Mouse (Mus musculus) megakaryocyte, embryonic 14.5 days (primary cell): ENCODE measurements around the gene Tppp3. TPM values are rescaled to one million over a fixed set of nuclear protein-coding genes. Genes with fewer than 3 reads are reported as not detected.

ENCODE experiments used
- H3K27me3 ChIP-seq: replicated peaks from 2 replicates; pipeline ENCODE3; 2012; ENCODE audit warnings: inconsistent platforms
- H3K36me3 ChIP-seq: replicated peaks from 2 replicates; pipeline ENCODE3; 2012; ENCODE audit warnings: low read length, inconsistent platforms, mixed read lengths
- H3K4me1 ChIP-seq: 2 replicates; pipeline ENCODE4 v1.6.1; 2012; ENCODE audit warnings: inconsistent platforms
- H3K4me3 ChIP-seq: replicated peaks from 2 replicates; pipeline ENCODE3; 2012; ENCODE audit warnings: moderate library complexity, mild to moderate bottlenecking, inconsistent platforms
- H3K9me3 ChIP-seq: 2 replicates; pipeline ENCODE4 v1.6.1; 2012; ENCODE audit warnings: inconsistent platforms
- FLI1 ChIP-seq: IDR thresholded peaks from 2 replicates; pipeline ENCODE4 v1.6.1; 2012; ENCODE audit warnings: low read length, inconsistent platforms, mixed read lengths
- GATA1 ChIP-seq: IDR thresholded peaks from 3 replicates; pipeline ENCODE4 v1.6.1; 2012; ENCODE audit warnings: mixed read lengths, low read length, inconsistent platforms, borderline replicate concordance
- polyA plus RNA-seq: library from polyadenylated mRNA; stranded (reverse); fragments of >175 nt; gene quantifications from 2 replicates; pipeline ENCODE4 v1.2.3, GENCODE M21; 2012; ENCODE audit warnings: low replicate concordance; ENCODE audit not compliant: insufficient read depth

The Tppp3 gene
- polyA plus RNA-seq, 1 experiment: 2.5 TPM

DNA sequence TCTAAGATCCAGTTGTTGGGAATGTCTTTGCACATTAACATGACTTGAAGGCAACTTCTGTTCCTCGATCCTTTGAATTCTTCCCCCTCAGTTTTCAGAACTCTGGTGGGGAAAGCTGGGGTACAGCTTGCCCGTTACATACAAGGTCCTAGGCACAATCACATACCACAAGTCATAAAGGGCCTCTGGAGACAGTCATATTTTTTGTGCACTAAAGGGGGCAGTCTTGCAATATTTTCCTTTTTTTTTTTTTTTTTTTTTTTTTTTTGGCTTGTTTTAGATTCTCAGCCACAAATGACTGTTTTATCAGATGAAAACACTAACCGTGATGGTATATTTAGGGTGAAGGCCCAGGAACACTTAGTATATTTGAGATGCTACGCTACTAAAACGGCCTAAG is 18.0 kb downstream of the Tppp3 start:
- H3K4me3 ChIP-seq: peak overlapping the region; percentile 9
- TF ChIP-seq FLI1: no peak
- TF ChIP-seq GATA1: no peak
- H3K27me3 ChIP-seq: peaks cover 32% of the 10 kb centered on the region
- no peaks in the 10 kb centered on the region for H3K9me3 ChIP-seq
- no peaks in the 10 kb centered on the region for H3K36me3 ChIP-seq
- H3K4me1 ChIP-seq: peaks cover 28% of the 10 kb centered on the region

GRCm38 (mm10) chr8:105451903-105452603 is 19.3 kb downstream of the Tppp3 start:
- no peak overlapping the region for H3K4me3 ChIP-seq
- H3K4me1 ChIP-seq: peaks cover 30% of the 10 kb centered on the region
- TF ChIP-seq GATA1 (no peak), FLI1 (no peak)
- H3K36me3 ChIP-seq: no peaks in the 10 kb centered on the region
- no peaks in the 10 kb centered on the region for H3K9me3 ChIP-seq
- peaks cover 29% of the 10 kb centered on the region for H3K27me3 ChIP-seq

DNA sequence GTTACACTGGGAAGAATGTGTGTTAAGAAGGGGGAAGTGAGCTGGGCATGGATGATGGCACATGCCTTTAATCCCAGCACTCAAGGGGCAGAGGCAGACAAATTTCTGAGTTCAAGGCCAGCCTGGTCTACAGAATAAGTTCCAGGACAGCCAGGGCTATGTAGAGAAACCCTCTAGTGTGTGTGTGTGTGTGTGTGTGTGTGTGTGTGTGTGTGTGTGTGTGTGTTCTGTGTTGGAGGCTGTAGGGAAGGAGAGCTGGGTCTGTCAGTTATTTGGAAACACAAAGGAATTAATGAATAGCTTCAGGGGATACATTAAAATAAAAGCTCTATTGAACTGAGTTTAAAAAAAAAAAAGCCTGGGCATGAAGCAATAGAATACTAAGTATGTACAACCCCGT is 20.3 kb downstream of the Tppp3 start:
- H3K36me3 ChIP-seq: no peaks in the 10 kb centered on the region
- H3K4me1 ChIP-seq: peaks cover 31% of the 10 kb centered on the region
- no peaks in the 10 kb centered on the region for H3K9me3 ChIP-seq
- H3K27me3 ChIP-seq: peaks cover 29% of the 10 kb centered on the region
- H3K4me3 ChIP-seq: no peak overlapping the region
- TF ChIP-seq FLI1 (no peak), GATA1 (no peak)

DNA sequence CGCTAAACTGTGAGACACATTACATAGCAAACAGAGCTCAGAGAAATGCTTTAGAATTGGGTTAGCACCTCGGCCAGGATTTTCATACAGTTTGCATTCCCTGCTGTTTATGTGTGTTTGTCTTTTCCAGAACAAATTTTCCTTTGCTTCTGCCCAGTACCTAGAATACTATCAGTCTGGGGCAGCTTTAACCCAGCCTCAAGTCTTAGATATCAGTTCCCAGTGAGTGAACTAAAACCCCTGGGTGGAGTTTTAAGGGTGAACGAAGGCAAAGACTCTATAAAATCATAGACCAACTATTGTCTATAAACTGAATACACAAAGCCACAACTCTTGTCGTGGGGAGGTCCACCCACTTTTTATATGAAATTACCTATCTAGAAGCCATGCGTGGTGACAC is 22.7 kb downstream of the Tppp3 start:
- no peaks in the 10 kb centered on the region for H3K36me3 ChIP-seq
- no peaks in the 10 kb centered on the region for H3K9me3 ChIP-seq
- peaks cover 43% of the 10 kb centered on the region for H3K27me3 ChIP-seq
- TF ChIP-seq GATA1 (no peak), FLI1 (no peak)
- no peak overlapping the region for H3K4me3 ChIP-seq
- H3K4me1 ChIP-seq: peaks cover 19% of the 10 kb centered on the region

DNA sequence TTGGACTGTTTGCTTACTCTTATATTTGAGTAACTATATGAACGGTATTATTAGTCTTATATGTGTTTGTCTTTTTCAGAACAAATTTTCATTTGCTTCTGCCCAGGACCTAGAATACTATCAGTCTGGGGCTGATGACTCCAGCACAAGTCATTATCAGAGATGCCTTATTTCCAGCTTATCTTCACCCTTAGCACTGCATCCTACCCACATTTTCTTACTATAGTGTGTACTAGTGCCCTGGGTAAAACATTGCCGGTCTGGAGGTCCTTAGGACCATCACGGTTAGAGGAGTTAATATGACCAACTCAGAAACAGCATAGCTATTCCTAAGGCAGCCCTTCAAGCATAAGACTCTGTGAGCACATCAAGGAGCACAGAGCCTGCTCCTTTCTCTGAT is 23.1 kb downstream of the Tppp3 start:
- TF ChIP-seq GATA1 (no peak), FLI1 (no peak)
- H3K9me3 ChIP-seq: no peaks in the 10 kb centered on the region
- H3K27me3 ChIP-seq: peaks cover 46% of the 10 kb centered on the region
- no peaks in the 10 kb centered on the region for H3K36me3 ChIP-seq
- no peak overlapping the region for H3K4me3 ChIP-seq
- peaks cover 15% of the 10 kb centered on the region for H3K4me1 ChIP-seq

DNA sequence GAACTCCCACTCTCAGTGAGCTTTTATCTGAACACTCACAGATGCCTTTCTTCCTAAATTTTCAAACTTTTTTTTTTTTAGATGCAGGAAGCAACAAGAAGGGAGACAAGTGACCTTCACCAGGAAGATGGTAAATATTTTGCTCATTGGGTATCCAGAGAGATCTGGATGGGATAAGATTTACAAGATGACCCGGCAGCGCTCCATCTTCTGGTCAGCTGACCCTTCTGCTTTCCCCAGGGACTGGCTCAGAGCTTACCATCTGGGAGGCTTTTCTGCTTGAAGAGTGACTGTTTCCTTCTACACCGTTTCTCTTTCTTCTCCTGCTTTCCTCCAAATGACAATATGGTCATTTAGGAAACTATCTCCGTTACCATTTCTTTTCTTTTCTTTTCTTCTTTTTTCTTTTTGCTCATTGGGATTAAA is 25.2 kb downstream of the Tppp3 start:
- Histone ChIP-seq H3K9me3 (no peaks in the 10 kb centered on the region), H3K4me3 (no peak overlapping the region), H3K36me3 (no peaks in the 10 kb centered on the region), H3K27me3 (peaks cover 48% of the 10 kb centered on the region), H3K4me1 (peaks cover 10% of the 10 kb centered on the region)
- TF ChIP-seq FLI1 (no peak), GATA1 (no peak)

GRCm38 (mm10) chr8:105445296-105446126 is 25.8 kb downstream of the Tppp3 start:
- no peaks in the 10 kb centered on the region for H3K9me3 ChIP-seq
- TF ChIP-seq GATA1 (no peak), FLI1 (no peak)
- H3K4me3 ChIP-seq: no peak overlapping the region
- H3K4me1 ChIP-seq: peaks cover 10% of the 10 kb centered on the region
- H3K27me3 ChIP-seq: peaks cover 45% of the 10 kb centered on the region
- H3K36me3 ChIP-seq: no peaks in the 10 kb centered on the region

GRCm38 (mm10) chr8:105442661-105443060 is 28.7 kb downstream of the Tppp3 start:
- TF ChIP-seq GATA1 (no peak), FLI1 (no peak)
- peaks cover 35% of the 10 kb centered on the region for H3K27me3 ChIP-seq
- H3K4me1 ChIP-seq: 0 out of 2 replicates have a peak, but pooled peaks cover 5% of the 10 kb centered on the region
- no peak overlapping the region for H3K4me3 ChIP-seq
- no peaks in the 10 kb centered on the region for H3K36me3 ChIP-seq
- no peaks in the 10 kb centered on the region for H3K9me3 ChIP-seq

DNA sequence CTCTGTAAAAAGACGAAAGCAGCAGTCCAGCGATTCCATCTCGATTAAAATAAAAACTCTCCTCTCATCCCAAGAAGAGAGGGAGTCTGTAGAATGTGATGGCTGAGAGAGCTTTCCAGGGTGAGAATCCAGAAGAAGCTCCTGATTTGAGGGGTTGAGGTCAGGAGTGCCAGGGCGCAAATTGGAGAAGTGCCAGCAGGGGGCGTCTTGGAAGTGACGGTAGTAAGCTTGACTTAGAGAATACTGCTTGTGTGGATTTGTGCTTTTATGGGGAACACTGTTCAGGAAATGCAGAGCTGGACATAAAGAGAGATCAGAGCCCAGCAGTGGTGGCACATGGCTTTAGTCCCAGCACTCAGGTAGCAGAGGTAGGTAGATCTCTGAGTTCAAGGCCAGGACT is 29.9 kb downstream of the Tppp3 start:
- Histone ChIP-seq H3K9me3 (no peaks in the 10 kb centered on the region), H3K36me3 (no peaks in the 10 kb centered on the region), H3K4me3 (no peak overlapping the region), H3K4me1 (0 out of 2 replicates have a peak, but pooled peaks cover 5% of the 10 kb centered on the region), H3K27me3 (peaks cover 42% of the 10 kb centered on the region)
- TF ChIP-seq GATA1: no peak
- no peak for TF ChIP-seq FLI1

GRCm38 (mm10) chr8:105438865-105439264 is 32.5 kb downstream of the Tppp3 start:
- Histone ChIP-seq H3K9me3 (no peaks in the 10 kb centered on the region), H3K4me3 (no peak overlapping the region), H3K4me1 (no peaks in the 10 kb centered on the region), H3K27me3 (peaks cover 45% of the 10 kb centered on the region), H3K36me3 (no peaks in the 10 kb centered on the region)
- TF ChIP-seq GATA1 (no peak), FLI1 (no peak)
